Mouse (Mus musculus) kidney, embryonic 14.5 days (tissue): ENCODE results near the gene Rpl10a. TPM values are rescaled to one million over a fixed set of nuclear protein-coding genes. Genes with fewer than 3 reads are reported as not detected.

Source experiments
- polyA plus RNA-seq: library from polyadenylated mRNA; unstranded; fragments of >200 nt; fragmentation: Nextera tagmentation; extraction: Ambion mirVana; gene quantifications from 2 replicates; pipeline ENCODE4 v1.2.1, GENCODE M21; 2014

Rpl10a gene
- polyA plus RNA-seq, 1 experiment from 2014 or later: 911 TPM

Other genes with a start within 250 kb of the Rpl10a start
- gene Tcp11, start 247.8 kb upstream of the Rpl10a start, polyA plus RNA-seq: 4.9 and 5.8 TPM in 2 replicates
- gene Scube3, start 186.3 kb upstream of the Rpl10a start, polyA plus RNA-seq: 20.5 and 31.3 TPM in 2 replicates
- gene Zfp523, start 151.3 kb upstream of the Rpl10a start, polyA plus RNA-seq: 38.0 and 39.7 TPM in 2 replicates
- gene Def6, start 120.7 kb upstream of the Rpl10a start, polyA plus RNA-seq: 2.7 and 3.5 TPM in 2 replicates
- gene Ppard, start 95.8 kb upstream of the Rpl10a start, polyA plus RNA-seq: 2.3 and 3.5 TPM in 2 replicates
- 24.1 and 31.9 TPM in 2 replicates for gene Fance, start 15.0 kb upstream of the Rpl10a start, polyA plus RNA-seq
- gene Tead3, start 22.3 kb downstream of the Rpl10a start, polyA plus RNA-seq: 8.7 and 10.9 TPM in 2 replicates
- 5.1 and 5.6 TPM in 2 replicates for gene Tulp1, start 36.8 kb downstream of the Rpl10a start, polyA plus RNA-seq
- 10.0 and 14.0 TPM in 2 replicates for gene Fkbp5, start 189.1 kb downstream of the Rpl10a start, polyA plus RNA-seq
- not detected in 2 replicates for gene Armc12, start 202.3 kb downstream of the Rpl10a start, polyA plus RNA-seq
- gene Clpsl2, start 220.9 kb downstream of the Rpl10a start, polyA plus RNA-seq: not detected in 2 replicates
- gene Clps, start 232.3 kb downstream of the Rpl10a start, polyA plus RNA-seq: not detected in 2 replicates
- gene Lhfpl5, start 247.2 kb downstream of the Rpl10a start, polyA plus RNA-seq: 0.45 and 0.51 TPM in 2 replicates